Mouse (Mus musculus): ENCODE results near the gene Ager. TPM values are rescaled to one million over a fixed set of nuclear protein-coding genes. Genes with fewer than 3 reads are reported as not detected.

The Ager gene
- total RNA-seq, 2 experiments from 2014 or later, result 9.0 to 9.2 TPM

DNA sequence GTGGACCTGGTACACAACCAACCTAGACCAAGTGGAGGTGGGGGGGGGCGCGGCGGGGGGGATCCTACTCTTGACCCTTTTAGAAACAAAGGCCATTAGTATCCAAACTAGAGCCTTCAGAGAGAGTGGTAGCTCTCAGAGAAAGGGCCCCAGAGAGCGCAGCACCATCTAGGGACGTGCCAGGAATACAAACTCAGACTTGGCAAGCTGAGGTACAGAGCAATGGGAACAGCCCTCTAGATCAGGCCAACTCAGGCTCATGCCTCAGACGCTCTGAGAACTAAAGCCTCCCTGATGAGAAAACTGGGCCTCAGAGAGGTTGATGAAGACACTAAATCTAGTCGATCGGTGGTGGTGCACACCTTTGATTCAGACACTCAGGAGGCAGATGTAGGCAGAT is 12.5 kb upstream of the Ager start:
- no peak for DNase-seq (ENCODE audit: low spot score in 2 of 2)

DNA sequence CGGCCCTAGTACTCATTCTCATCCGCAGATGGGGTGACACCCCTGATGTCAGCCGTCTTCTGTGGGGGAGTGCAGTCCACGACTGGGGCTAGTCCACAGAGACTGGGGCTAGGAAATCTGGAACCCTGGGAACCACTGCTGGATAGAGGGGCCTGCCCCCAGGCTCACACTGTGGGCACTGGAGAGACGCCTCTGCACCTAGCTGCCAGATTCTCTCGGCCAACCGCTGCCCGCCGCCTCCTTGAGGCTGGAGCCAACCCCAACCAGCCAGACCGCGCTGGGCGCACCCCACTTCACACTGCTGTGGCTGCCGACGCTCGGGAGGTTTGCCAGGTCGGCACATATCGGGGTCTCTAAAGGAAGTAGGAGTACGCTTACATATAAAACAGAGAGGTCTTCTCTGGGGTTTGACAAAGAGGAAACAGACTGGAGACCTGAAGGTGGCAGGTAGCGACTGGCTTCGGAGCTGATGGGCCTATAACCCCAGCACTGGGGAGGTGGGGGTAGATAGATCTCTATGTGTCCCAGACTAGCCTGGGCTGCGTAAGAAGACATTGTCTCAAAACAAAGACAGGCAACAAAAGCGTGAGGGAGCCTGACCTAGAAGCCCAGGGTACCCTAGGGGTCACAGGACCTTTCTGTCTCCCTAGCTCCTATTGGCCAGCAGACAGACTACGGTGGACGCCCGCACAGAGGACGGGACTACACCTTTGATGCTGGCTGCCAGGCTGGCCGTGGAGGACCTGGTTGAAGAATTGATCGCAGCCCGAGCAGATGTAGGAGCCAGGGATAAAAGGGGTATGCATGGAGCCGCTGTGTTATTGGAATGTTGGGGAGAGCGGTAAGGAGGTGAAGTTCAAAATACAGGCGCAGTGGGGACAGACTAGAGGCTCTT is 11.5 kb upstream of the Ager start:
- no peak for DNase-seq (ENCODE audit: low spot score in 2 of 2)

DNA sequence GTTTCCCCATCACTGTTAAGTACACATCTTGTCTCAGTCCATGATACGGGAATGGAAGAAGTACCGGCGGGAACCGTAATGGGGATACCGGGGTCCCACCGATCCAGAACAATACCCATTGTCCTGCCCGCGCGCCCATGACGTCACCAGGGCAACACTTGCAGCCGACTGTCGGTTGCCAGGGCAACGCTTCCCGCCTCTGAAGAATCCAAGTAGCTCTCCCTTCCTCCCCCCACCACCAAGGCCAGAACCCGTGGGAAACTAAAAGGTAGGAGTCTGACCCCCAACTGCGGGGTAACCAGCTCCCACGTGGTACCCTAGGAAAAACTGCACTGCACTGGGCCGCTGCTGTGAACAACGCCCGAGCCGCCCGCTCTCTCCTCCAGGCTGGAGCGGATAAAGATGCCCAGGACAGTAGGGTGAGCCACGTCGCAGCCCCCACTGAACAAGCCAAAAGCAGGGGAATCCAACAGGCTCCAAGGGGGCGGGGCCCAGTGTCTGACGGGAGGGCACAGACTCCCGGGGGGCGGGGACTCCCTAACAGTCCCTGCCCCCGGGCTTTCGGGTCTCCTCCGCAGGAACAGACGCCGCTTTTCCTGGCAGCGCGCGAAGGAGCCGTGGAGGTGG is 10.8 kb upstream of the Ager start:
- peak; percentile 57 to 83 for DNase-seq (ENCODE audit: low spot score in 2 of 2)

DNA sequence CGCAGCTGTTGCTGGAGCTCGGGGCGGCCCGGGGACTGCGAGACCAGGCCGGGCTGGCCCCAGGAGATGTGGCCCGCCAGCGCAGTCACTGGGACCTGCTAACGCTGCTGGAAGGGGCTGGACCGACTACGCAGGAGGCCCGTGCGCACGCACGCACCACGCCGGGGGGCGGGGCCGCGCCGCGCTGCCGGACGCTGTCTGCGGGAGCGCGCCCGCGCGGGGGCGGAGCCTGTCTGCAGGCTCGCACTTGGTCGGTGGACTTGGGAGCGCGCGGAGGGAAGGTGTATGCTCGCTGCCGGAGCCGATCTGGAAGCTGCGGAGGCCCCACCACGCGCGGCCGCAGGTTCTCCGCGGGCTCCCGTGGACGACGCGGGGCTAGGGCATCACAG is 10.2 kb upstream of the Ager start:
- peak; percentile 93 to 97 for DNase-seq (ENCODE audit: low spot score in 2 of 2)

DNA sequence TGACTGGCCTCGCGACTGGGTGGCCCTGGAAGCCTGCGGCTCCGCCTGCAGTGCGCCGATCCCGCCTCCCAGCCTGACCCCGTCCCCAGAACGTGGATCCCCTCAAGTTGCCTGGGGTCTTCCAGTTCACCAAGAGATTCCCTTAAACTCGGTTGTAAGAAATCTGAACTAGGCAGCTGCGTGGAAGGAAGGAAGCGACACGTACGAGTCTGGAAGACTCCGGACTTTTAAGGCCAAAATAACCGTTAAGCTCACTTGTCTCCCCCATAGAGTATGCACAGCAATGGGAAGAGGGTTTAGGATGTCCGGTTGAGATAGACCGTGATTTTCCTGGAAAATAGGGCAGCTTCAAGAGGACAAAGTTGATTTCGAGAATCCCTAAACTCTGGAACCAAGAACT is 9.8 kb upstream of the Ager start:
- no peak for DNase-seq (ENCODE audit: low spot score in 2 of 2)

DNA sequence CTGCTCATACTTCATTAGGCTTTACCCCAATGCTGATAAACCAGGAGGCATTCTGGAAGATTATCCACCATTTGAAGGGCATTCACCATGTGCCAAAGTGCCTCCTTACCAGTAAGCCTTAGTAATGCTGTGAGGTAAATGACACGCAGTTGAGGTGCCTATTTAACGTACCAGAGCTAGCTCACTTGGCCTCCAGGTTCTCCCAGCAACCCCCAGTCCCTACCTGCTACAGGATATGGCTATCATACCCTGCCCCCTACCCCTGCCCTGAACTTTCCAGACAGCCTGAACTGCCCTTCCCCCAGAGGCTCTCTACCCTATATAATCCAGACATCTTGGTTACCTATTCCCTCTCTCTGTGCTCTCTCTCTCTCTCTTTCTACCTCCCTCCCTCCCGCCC is 8.9 kb upstream of the Ager start:
- no peak for DNase-seq (ENCODE audit: low spot score in 2 of 2)

DNA sequence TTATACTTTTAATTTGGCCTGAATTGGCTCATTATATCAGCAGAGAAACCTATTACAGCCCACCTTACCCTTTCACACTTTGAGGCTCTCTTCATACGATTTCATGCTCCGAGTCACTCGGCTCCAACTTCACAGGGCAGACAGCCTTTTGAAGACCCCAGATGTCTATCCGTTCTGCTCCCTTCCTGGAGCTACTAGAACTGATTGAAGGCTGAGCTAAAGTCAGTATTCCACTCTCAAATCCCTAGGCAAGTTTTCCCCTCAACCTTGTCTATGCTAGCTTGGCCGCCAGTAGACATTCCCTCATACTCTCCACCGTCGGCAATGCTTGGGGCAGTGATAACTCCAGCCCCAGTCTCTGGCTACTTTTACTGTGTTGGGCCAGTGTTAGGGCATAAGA is 8.5 kb upstream of the Ager start:
- DNase-seq (ENCODE audit: low spot score in 2 of 2), result no peak

DNA sequence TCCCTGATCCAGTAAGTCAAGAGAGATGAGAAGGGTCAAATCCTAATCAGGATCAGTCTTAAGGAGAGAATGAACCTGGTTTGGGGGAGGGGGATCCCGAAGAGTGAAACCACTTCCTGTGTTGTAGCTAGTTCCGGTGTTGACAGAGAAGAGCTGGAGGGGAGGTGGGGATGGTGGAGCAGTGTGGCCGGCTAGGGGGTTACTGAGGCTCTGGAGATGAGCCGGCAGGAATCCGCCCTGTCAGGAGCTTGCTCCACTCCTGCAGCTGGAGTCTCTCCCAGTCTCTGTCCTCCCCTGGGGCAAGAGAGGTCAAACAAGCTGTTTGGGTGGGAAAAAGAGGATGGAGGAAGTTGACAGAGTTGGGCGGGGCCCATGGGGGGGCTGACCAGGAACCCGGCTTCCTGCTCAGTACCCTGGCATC is 8.0 kb upstream of the Ager start, which contains the start of gene Gpsm3:
TSS of gene Gpsm3 (plus strand) at position 126 of the 421 bp plus-strand sequence.
- no peak for DNase-seq (ENCODE audit: low spot score in 2 of 2)

DNA sequence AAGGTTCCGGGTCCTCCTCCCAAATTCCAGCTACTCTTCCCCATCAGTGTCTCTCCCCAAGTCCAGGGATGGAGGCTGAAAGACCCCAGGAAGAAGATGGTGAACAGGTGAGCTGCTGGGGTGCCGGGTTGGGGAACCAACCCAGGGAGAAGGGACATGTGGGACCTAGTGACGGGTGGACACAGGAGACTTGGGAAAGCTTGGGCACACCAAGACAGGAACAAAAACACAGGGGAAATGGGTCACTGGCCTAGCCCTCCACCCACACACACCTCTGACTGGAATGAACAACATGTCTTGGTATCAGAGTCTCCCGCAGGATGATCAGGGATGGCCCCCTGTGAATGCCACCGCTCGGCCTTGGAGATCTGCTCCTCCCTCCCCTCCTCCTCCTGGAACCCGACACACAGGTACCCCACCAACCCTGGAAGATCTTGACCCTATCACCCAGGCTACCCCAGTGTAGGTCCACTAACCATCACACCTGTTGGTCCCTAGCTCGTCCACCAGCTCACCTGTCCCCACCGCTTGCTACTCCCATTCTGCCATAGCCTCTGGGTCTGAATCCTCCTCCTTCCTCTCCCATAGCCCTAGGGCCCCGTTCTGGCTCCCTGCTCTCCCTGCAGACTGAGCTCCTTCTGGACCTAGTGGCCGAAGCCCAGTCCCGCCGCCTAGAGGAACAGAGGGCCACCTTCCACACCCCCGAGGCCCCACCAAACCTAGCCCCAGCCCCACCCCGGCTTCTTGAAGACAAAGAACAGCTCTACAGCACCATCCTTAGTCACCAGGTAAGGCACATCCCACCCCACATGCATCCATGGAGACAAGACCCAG is 7.3 kb upstream of the Ager start:
- DNase-seq (ENCODE audit: low spot score in 2 of 2), result no peak

DNA sequence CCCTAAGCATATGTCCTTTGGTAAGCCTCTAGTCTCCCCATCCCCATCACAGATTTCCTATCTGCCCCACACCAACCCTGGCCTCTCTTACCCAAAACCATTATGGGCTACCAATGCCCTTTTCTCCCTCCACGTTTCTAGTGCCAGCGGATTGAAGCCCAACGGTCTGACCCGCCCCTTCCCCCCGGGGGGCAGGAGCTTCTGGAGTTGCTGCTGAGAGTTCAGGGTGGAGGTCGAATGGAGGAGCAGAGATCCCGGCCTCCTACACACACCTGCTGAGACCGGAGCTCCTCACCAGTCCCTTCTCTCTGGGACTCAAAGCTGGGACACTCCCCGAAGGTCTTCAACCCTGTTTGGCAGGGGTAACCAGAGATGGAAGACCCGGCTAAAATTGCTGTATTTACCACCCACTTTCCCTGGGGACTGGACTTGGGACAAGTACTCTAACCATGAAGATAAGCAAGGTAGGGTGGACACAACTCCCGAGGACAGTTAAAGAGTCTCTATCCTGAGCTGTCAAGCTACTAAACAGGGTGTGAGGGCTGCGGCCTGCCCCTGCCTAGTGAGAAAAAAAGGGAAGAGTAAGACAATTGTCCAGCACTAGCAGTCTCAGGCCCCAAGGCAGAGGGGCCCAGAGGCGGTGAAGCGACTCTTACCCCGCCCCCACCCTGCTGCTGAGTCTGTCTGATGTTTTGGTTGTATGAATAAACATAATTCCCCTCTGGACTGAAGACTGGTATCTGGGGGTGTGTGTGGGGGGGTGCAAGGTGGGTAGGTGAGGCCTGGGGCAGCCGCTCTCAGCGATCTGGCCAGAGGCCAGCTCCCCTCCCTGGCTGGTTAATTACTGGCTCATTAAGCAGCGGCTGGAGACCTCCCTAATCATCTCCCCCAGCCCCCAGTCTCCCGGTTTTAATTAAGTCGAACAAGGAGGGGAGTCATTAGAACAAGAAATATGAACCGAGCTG is 6.4 kb upstream of the Ager start, which contains the start of gene Pbx2:
TSS of gene Pbx2 (plus strand) at position 238 of the 965 bp plus-strand sequence.
- DNase-seq (ENCODE audit: low spot score in 2 of 2), result no peak

DNA sequence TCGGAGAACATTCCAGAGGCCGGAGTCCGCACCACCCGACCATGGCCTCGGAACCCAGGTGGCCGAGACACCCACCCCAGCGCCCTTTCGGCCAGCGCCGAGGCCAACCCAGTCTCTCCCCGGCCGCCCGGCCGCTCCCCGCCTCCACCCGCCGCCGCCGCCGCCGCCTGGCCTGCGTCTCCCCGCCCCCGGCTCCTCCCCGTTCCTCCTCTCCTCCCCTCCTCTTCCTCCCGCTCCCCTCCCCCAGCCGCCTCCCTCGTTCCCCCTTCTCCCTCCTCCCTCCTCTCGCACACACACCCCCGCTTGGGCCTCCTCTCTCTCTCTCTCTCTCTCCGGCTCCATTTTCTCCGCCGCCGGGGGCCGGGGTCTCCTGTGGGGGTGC is 5.7 kb upstream of the Ager start:
- DNase-seq (ENCODE audit: low spot score in 2 of 2), result peak; percentile 75 to 84

DNA sequence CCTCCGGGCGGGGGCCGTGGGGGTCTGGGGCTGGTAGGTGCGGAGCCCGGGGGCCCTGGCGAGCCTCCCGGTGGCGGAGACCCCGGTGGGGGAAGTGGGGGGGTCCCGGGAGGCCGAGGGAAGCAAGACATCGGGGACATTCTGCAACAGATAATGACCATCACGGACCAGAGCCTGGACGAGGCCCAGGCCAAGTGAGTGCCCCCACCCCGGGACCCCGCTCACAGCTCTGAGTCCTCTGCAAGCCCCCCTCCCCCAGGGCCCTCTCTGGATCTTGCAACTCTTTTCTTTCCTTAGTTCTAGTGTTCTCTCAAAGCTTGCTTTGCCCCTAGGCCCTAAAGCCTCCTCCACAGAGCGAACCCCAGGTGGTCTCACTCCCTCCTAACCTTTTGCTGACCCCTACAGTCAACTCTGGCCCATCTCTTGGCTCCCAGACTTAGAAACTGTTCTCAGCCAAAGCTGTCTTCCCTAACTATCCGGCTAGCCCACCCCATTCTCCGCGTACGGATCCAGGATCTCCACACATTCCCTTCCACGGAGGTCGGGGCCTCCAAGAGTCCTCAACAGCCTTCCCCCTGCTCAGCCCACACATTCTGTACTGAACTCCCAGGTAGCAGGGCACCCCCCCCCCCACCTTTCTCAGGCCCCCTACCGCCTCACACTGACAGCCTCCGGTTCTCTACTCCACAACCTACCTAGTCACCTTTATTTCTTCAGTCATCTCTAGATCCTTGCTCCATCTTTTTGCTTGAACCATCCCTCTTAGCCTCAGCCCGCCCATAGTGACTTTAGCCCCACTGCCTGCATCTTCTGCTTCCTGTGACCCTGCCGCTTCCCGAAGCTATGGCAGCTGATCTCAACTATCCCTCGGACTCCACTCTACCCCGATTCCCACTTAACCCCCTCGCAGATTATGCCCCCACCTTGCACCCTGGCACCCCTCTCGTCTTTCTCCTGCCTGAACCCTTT is 4.8 kb upstream of the Ager start:
- DNase-seq (ENCODE audit: low spot score in 2 of 2), result peak in 1 of 2 experiments; percentile 41

DNA sequence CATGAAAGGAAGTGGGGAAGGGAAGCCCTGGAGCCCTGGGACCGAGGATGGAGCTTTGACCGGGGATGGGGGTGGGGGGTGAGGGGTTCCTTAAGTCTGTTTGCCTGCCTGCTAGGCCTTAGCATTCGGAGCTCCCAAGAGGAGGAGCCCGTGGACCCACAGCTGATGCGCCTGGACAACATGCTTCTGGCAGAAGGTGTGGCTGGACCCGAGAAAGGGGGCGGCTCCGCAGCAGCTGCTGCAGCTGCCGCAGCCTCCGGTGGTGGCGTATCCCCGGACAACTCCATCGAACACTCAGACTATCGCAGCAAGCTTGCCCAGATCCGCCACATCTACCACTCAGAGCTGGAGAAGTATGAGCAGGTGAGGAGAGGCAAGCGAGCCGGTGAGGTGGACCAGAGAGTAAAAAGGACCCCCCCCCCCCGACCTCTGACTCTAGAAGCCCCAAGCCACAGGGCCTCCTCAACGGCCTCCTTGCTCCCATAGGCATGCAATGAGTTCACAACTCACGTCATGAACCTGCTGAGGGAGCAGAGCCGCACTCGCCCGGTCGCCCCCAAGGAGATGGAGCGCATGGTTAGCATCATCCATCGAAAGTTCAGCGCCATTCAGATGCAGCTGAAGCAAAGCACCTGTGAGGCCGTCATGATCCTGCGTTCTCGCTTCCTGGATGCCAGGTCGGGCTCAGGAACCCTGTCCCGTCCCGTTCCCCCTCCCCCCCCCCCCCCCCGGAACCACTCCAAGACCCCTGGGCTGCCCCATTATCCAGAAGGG is 3.7 kb upstream of the Ager start:
- no peak for DNase-seq (ENCODE audit: low spot score in 2 of 2)

DNA sequence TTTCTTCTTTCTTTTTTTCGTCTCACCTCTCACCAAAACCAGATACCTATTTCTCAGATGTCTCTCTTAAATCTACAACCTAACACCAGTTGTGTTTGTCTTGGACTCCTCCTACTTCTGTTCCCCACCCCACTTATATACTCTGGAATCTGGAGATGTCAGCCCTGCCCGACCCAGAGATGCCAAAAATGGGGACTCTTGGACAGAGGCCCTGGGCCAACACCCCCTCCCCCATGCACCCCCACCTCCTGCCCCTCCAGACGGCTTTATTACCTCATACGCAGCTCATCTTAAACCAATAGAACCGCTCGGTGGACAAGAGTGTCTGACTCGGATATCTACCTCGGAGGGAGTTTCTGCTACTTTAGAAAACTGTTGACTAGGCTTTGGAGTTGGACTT is 1.6 kb upstream of the Ager start:
- DNase-seq (ENCODE audit: low spot score in 2 of 2), result no peak

DNA sequence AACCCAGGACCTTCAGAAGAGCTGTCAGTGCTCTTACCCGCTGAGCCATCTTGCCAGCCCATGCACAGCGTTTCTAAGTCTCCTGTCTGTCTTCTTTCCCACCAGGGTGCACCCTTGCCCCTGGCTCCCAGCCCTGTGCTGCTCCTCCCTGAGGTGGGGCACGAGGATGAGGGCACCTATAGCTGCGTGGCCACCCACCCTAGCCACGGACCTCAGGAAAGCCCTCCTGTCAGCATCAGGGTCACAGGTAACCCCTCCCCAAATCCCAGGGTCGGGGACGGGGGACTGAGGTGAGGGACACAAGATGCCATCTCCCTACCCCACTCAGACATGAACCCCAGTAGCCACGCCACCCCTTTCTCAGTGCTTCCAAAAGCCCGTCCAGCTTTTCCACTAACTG is 2.2 kb downstream of the Ager start:
- no peak for DNase-seq (ENCODE audit: low spot score in 2 of 2)

DNA sequence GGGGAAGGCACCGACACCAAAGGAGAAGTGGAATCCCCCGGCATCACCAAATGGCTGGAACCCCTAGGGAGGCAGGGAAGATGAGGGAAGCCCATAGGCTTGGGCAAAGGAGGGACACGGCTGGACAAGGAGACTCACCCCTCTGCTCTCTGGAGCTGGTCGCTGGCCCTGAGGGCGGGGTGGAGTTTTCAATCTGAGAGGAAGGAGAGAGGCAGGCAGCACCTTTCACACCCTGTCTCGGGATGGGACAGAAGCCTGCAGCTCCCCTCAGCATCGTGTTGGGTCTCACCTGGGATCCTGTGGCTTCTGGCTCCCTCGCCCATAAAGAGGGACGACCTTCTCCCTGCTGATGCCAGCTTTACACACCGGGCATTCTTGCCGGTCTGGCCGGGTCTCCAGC is 4.1 kb downstream of the Ager start:
- DNase-seq (ENCODE audit: low spot score in 2 of 2), result no peak

DNA sequence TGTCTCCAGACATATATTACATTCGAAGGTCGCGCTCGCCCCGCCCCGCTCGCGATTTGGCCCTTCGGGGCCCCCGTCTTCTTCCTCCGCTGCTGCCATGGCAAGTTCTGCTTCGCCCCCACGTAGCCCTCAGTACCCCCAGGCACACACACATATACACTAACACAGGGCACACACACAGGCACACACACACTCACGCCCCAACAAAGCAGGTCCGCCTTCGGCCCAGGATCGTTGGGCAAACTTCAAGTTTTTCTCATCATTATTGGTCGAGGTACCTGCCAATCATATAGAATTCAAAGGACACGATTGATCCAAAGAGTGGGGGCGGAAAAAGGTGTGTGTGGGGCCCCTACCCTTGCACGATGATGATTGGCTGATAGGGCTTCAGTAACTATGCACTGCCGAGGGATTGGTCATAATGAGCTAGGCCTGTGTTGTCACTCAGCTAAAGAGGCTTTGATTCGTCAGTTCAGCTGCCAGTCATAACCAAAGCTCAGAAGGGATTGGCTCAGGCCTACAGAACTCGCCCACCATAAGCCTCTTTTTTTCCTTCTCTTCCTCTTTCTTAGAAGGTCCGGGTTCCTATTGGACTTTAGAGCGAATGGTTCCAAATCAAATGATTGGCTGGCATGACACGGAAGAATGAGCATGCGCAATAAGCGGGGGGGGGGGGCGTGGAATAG is 5.9 kb downstream of the Ager start, which contains the start of gene Rnf5:
TSS of gene Rnf5 (minus strand) at position 316 of the 686 bp plus-strand sequence.
- peak; percentile 79 to 91 for DNase-seq (ENCODE audit: low spot score in 2 of 2)

DNA sequence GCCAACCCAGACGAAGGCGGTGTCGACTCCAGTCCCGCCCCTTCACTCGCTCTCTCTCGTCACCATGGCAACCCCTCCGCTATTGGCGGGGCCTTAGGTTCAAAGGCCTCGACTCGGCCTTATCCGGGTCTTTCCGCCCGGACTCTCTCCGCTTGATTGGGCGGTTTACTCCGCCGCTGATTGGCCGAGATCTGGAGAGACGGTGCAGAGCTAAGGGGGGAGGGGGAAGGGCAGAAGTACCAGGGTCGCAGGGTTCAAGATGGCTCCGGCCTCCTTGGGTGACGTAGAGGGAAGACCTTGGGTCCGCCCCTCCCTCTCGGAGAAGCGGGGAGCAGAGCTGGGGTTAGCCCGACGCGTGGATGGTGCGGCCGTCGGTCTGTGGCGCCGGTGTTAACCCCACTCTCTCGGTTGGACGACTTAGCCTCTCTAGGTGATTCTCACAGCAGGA is 6.4 kb downstream of the Ager start, which contains the start of gene Agpat1:
TSS of gene Agpat1 (plus strand) at position 202 of the 448 bp plus-strand sequence.
- DNase-seq (ENCODE audit: low spot score in 2 of 2), result peak; percentile 94 to 99
